Comparison of ENCODE assay signal across 10 mouse cellular contexts in the genomic region with DNA sequence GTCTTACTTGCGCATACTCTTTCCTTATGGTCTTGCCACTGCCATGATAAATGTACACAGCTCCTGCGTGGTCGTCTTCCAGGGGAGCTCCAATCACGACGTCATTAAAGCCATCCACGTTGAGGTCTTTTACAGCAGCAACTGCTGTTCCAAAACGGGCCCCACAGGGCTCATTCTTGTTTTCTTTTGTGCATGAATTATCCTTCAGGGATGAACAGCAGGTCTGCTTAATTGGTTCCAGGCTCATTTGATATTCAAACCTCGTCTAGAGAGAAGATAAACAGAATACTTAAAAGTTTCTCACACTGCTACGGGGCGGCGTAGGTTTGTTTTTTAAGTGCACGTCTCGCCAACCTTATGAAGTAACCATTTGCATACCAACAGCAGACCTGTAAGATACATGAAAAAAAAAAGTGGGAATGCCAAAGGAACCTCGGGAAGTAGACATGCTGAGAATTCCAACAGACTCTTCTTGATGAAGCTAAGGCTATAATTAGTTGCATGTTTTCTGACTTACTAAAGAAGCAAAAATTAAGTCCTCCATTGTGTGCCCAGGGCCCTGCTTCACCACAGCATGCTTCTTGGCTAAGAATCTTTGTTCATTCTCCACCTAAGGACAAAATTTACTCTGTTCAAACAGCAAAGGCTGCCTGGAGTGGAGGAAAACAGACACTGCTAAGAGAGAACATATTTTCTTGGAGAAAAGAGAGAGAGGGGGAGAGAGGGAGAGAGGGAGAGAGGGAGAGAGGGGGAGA.
DNase-seq lines count a peak whose midpoint lies in the region; ATAC-seq lines count a peak whose summit lies in the region.
"Had no signal": no experiment of that assay in that cellular context is flagged by ENCODE, and none has a peak within 500 bp of the region (broad histone marks: within the 10 kb centered on the region; RNA-seq: fewer than 3 reads in every experiment).

No protein-coding gene starts in this region.

- no peaks in the 10 kb centered on the region for H3K27me3 ChIP-seq in embryonic facial prominence, embryonic 10.5 days (replicated peaks; ENCODE audit: low read depth, poor library complexity, severe bottlenecking)
- no peaks in the 10 kb centered on the region for H3K27me3 ChIP-seq in hindbrain, embryonic 12.5 days
- no peaks in the 10 kb centered on the region for H3K27me3 ChIP-seq in midbrain, embryonic 13.5 days
- H3K27me3 ChIP-seq: megakaryocyte, embryonic 14.5 days had no signal

- no peaks in the 10 kb centered on the region for H3K36me3 ChIP-seq in embryonic facial prominence, embryonic 10.5 days (replicated peaks)
- H3K36me3 ChIP-seq in hindbrain, embryonic 12.5 days = no peaks in the 10 kb centered on the region
- H3K36me3 ChIP-seq in midbrain, embryonic 13.5 days = no peaks in the 10 kb centered on the region

- no peaks in the 10 kb centered on the region for H3K9me3 ChIP-seq in embryonic facial prominence, embryonic 10.5 days
- no peaks in the 10 kb centered on the region for H3K9me3 ChIP-seq in hindbrain, embryonic 12.5 days (replicated peaks)
- no peaks in the 10 kb centered on the region for H3K9me3 ChIP-seq in midbrain, embryonic 13.5 days
- H3K9me3 ChIP-seq: megakaryocyte, embryonic 14.5 days had no signal

- DNase-seq in embryo, embryonic 11 days = peak; percentile 40
- no peak for DNase-seq in embryo, embryonic 9.5 days (ENCODE audit: extremely low spot score)
- DNase-seq in embryonic facial prominence, embryonic 10.5 days (ENCODE audit: low spot score) = no peak
- no peak for DNase-seq in natural killer cell, adult 2 months (ENCODE audit: low spot score in 2 of 2)
- no peak for DNase-seq in heart, postnatal 36 days
- DNase-seq: cerebellum, adult 11 months had no signal

- peaks cover 10% of the 10 kb centered on the region for H3K4me1 ChIP-seq in embryonic facial prominence, embryonic 10.5 days
- peaks cover 7% of the 10 kb centered on the region for H3K4me1 ChIP-seq in hindbrain, embryonic 12.5 days
- H3K4me1 ChIP-seq in midbrain, embryonic 13.5 days (replicated peaks) = peaks cover 6% of the 10 kb centered on the region

- WGBS in embryonic facial prominence, embryonic 10.5 days = 33% methylated on average over 14 of the region's 14 CpGs
- 30% methylated on average over 14 of the region's 14 CpGs for WGBS in hindbrain, embryonic 12.5 days
- WGBS in midbrain, embryonic 13.5 days = 35% methylated on average over 14 of the region's 14 CpGs

- peak; percentile 68 for ATAC-seq in hindbrain, embryonic 12.5 days (ENCODE audit: low FRiP score)
- ATAC-seq in midbrain, embryonic 13.5 days = peak; percentile 81
- no peak for ATAC-seq in megakaryocyte progenitor cell, adult 5-6 weeks (replicated peaks; ENCODE audit: poor library complexity)

- no peak overlapping the region for H3K9ac ChIP-seq in hindbrain, embryonic 12.5 days
- no peak overlapping the region for H3K9ac ChIP-seq in midbrain, embryonic 13.5 days (replicated peaks)

- H3K4me2 ChIP-seq in hindbrain, embryonic 12.5 days (replicated peaks) = no peak overlapping the region; the same call in 1 of the 2 replicates
- H3K4me2 ChIP-seq in midbrain, embryonic 13.5 days (replicated peaks) = no peak overlapping the region

- H3K27ac ChIP-seq in embryonic facial prominence, embryonic 10.5 days (replicated peaks) = peak overlapping the region; percentile 48
- no peak overlapping the region for H3K27ac ChIP-seq in hindbrain, embryonic 12.5 days
- no peak overlapping the region for H3K27ac ChIP-seq in midbrain, embryonic 13.5 days

- no peak overlapping the region for H3K4me3 ChIP-seq in embryonic facial prominence, embryonic 10.5 days
- no peak overlapping the region for H3K4me3 ChIP-seq in hindbrain, embryonic 12.5 days
- no peak overlapping the region for H3K4me3 ChIP-seq in midbrain, embryonic 13.5 days (replicated peaks)
- H3K4me3 ChIP-seq: megakaryocyte, embryonic 14.5 days had no signal

- intact Hi-C loops in heart, postnatal 36 days (cut with DNase I) = no loop called here
